Comparison of ENCODE assay signal across 8 mouse cellular contexts in genomic region chr12:109749256-109749655, GRCm38 (mm10).
DNase-seq lines count a peak whose midpoint lies in the region; ATAC-seq lines count a peak whose summit lies in the region.

No protein-coding gene starts in this region.

- no peaks in the 10 kb centered on the region; the same call in 1 of the 2 replicates for H3K36me3 ChIP-seq in kidney, embryonic 14.5 days (ENCODE audit: control insufficient read depth, insufficient read depth, low read length)
- peaks cover 5% of the 10 kb centered on the region; the same call in 1 of the 2 replicates for H3K36me3 ChIP-seq in embryonic facial prominence, embryonic 13.5 days
- peaks cover 5% of the 10 kb centered on the region; the same call in 1 of the 2 replicates for H3K36me3 ChIP-seq in intestine, embryonic 14.5 days (ENCODE audit: control insufficient read depth, insufficient read depth, low read length)
- H3K36me3 ChIP-seq in midbrain, embryonic 16.5 days (ENCODE audit: control insufficient read depth, insufficient read depth, low read length) = peaks cover 2% of the 10 kb centered on the region; the same call in 1 of the 2 replicates

- ATAC-seq in kidney, embryonic 14.5 days (ENCODE audit: low FRiP score, low TSS enrichment) = 0 out of 2 replicates have a peak, but pooled peaks have one; percentile 11
- 0 out of 2 replicates have a peak, but pooled peaks have one; percentile 16 for ATAC-seq in embryonic facial prominence, embryonic 13.5 days (ENCODE audit: insufficient number of reproducible peaks, insufficient read depth, low FRiP score, low TSS enrichment, low read depth)
- peak; percentile 68 for ATAC-seq in intestine, embryonic 14.5 days (replicated peaks; ENCODE audit: low FRiP score, low TSS enrichment, low read depth)
- ATAC-seq in midbrain, embryonic 16.5 days = peak; percentile 10; the same call in 1 of the 2 replicates

- H3K9ac ChIP-seq in kidney, embryonic 14.5 days (ENCODE audit: low read depth, low read length) = no peak overlapping the region
- H3K9ac ChIP-seq in embryonic facial prominence, embryonic 13.5 days = no peak overlapping the region
- no peak overlapping the region; the same call in 1 of the 2 replicates for H3K9ac ChIP-seq in intestine, embryonic 14.5 days (ENCODE audit: low read length)
- peak overlapping the region; percentile 61 for H3K9ac ChIP-seq in midbrain, embryonic 16.5 days (ENCODE audit: low read depth, low read length)

- peak overlapping the region; percentile 35 for H3K4me2 ChIP-seq in kidney, embryonic 14.5 days (replicated peaks; ENCODE audit: low read depth, low read length)
- peak overlapping the region; percentile 54 for H3K4me2 ChIP-seq in embryonic facial prominence, embryonic 13.5 days
- H3K4me2 ChIP-seq in intestine, embryonic 14.5 days (ENCODE audit: low read length) = peak overlapping the region; percentile 42
- peak overlapping the region; percentile 55 for H3K4me2 ChIP-seq in midbrain, embryonic 16.5 days (ENCODE audit: low read length)

- intact Hi-C loops in gastrocnemius, postnatal 14 days (cut with DNase I; ENCODE audit: low total_unique reads) = no loop called here

- no peaks in the 10 kb centered on the region for H3K9me3 ChIP-seq in kidney, embryonic 14.5 days (ENCODE audit: control insufficient read depth, low read length)
- no peaks in the 10 kb centered on the region for H3K9me3 ChIP-seq in embryonic facial prominence, embryonic 13.5 days
- H3K9me3 ChIP-seq in intestine, embryonic 14.5 days (ENCODE audit: control insufficient read depth, low read length) = no peaks in the 10 kb centered on the region
- no peaks in the 10 kb centered on the region for H3K9me3 ChIP-seq in midbrain, embryonic 16.5 days (replicated peaks; ENCODE audit: control insufficient read depth, low read length, poor library complexity, severe bottlenecking)

- DNase-seq in kidney, postnatal 36 days = no peak
- DNase-seq in intestine, embryonic 14.5 days (ENCODE audit: low spot score) = peak; percentile 65
- no peak for DNase-seq in gastrocnemius, postnatal 14 days
- DNase-seq in spleen, postnatal 14 days (ENCODE audit: low spot score in 2 of 2) = no peak
- DNase-seq in lung, postnatal 25 days (ENCODE audit: low spot score) = no peak

- H3K27me3 ChIP-seq in kidney, embryonic 14.5 days (ENCODE audit: control insufficient read depth, insufficient read depth, low read length) = no peaks in the 10 kb centered on the region; the same call in 1 of the 2 replicates
- peaks cover 5% of the 10 kb centered on the region; the same call in 1 of the 2 replicates for H3K27me3 ChIP-seq in embryonic facial prominence, embryonic 13.5 days
- H3K27me3 ChIP-seq in intestine, embryonic 14.5 days (replicated peaks; ENCODE audit: control insufficient read depth, insufficient read depth, low read length) = no peaks in the 10 kb centered on the region
- H3K27me3 ChIP-seq in midbrain, embryonic 16.5 days (ENCODE audit: control insufficient read depth, insufficient read depth, low read depth, low read length) = no peaks in the 10 kb centered on the region

- H3K4me1 ChIP-seq in kidney, embryonic 14.5 days (ENCODE audit: control insufficient read depth, insufficient read depth, low read length) = peaks cover 15% of the 10 kb centered on the region; the same call in 1 of the 2 replicates
- peaks cover 38% of the 10 kb centered on the region for H3K4me1 ChIP-seq in embryonic facial prominence, embryonic 13.5 days
- H3K4me1 ChIP-seq in intestine, embryonic 14.5 days (replicated peaks; ENCODE audit: control insufficient read depth, insufficient read depth, low read length) = peaks cover 51% of the 10 kb centered on the region
- peaks cover 25% of the 10 kb centered on the region for H3K4me1 ChIP-seq in midbrain, embryonic 16.5 days (ENCODE audit: control insufficient read depth, insufficient read depth, low read length)

- WGBS in kidney, embryonic 14.5 days = 25% methylated on average over 2 of the region's 2 CpGs
- 16% methylated on average over 2 of the region's 2 CpGs for WGBS in embryonic facial prominence, embryonic 13.5 days
- 15% methylated on average over 2 of the region's 2 CpGs for WGBS in intestine, embryonic 14.5 days
- 23% methylated on average over 2 of the region's 2 CpGs for WGBS in midbrain, embryonic 16.5 days

- no peak overlapping the region for H3K27ac ChIP-seq in kidney, embryonic 14.5 days (ENCODE audit: low read depth, low read length)
- peak overlapping the region; percentile 40 for H3K27ac ChIP-seq in embryonic facial prominence, embryonic 13.5 days
- peak overlapping the region; percentile 79 for H3K27ac ChIP-seq in intestine, embryonic 14.5 days (ENCODE audit: low read depth)
- peak overlapping the region; percentile 49; the same call in 1 of the 2 replicates for H3K27ac ChIP-seq in midbrain, embryonic 16.5 days (ENCODE audit: low read length)

- no peak overlapping the region for H3K4me3 ChIP-seq in kidney, embryonic 14.5 days (ENCODE audit: low read length)
- H3K4me3 ChIP-seq in embryonic facial prominence, embryonic 13.5 days = no peak overlapping the region; the same call in 1 of the 2 replicates
- no peak overlapping the region for H3K4me3 ChIP-seq in intestine, embryonic 14.5 days (ENCODE audit: low read depth, low read length)
- peak overlapping the region; percentile 27; the same call in 1 of the 2 replicates for H3K4me3 ChIP-seq in midbrain, embryonic 16.5 days (ENCODE audit: low read depth, low read length)

Comparison
In these comparisons a context has a peak if more than half of its experiments do, and no peak if none do; other contexts are left out.
1. ATAC-seq: peak in every context shown above with its lines; median percentile 68 in intestine, embryonic 14.5 days; 16 in embryonic facial prominence, embryonic 13.5 days; 11 in kidney, embryonic 14.5 days; 10 in midbrain, embryonic 16.5 days.